Mouse (Mus musculus): ENCODE measurements around the gene Pptc7. TPM values are rescaled to one million over a fixed set of nuclear protein-coding genes. Genes with fewer than 3 reads are reported as not detected.

Pptc7 gene
- polyA plus RNA-seq, 1 experiment from 2014 or later, result 9.9 TPM

DNA sequence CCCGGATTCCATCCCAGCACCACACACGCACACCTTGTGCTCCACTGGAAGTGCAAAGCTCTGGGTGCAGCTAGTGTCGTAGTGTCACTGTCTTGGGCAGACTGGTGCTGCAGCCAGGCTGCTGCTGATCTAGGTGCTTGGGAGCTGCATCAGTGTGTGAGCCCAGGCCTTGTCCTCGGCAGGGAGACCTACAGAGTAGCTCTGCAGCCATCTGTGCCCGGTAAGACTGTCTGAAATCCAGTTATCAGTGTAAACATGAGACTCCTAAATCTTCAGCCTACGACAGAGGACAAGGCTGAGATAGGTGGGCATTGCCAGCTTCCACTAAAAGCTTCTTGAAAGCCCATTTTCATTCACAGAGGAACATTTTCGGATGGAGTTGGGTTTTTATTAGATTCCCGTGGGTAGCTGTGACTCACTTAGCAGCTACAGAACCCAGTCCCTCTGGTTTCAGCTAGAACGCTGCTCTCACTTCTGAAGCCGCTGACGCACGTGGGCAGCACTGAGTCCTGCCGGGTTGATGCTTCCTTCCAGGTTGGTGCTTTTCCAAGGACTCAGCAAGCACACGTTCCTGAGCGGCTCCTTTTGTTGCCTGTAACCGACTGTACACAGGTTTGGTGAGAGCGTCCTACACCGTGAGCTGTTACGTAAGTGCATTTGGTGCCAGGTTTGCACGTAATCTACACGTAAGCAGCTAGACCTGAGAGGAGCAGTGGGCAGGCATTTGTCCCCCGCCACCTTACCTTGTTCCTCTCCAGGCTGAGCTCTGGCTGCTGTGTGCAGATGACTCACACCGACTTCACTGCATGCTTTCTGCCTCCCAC is 40.7 kb downstream of the Pptc7 start:
- Histone ChIP-seq H3K4me3 (no peak overlapping the region), H3K9me3 (no peaks in the 10 kb centered on the region), H3K36me3 (peaks cover 49% of the 10 kb centered on the region), H3K27me3 (no peaks in the 10 kb centered on the region), H3K27ac (replicated peaks) (no peak overlapping the region), H3K9ac (replicated peaks) (no peak overlapping the region), H3K4me1 (no peaks in the 10 kb centered on the region), H3K4me2 (replicated peaks) (no peak overlapping the region)
- 91% methylated on average over 23 of the region's 23 CpGs for WGBS
- no peak for ATAC-seq (ENCODE audit: low FRiP score, low read depth)

DNA sequence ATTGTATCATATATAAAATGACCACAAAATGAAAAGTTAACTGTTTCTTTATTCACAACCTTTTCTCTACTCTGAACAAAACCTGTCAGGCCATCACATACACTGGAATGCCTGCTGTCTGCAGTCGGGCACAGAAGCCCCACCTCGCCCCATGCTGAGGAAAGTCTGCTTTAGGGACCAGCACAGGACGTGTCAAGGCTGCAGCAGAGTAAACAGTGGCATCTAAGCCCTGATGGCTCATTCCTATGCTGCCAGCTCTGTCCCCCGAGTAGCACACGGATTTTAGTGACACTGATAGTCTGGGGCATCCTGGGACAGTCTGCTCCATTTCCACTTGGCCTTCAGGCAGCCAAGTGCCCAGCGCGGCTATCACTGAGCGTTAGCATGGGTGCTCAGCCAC is 41.3 kb downstream of the Pptc7 start:
- Histone ChIP-seq H3K4me2 (replicated peaks) (no peak overlapping the region), H3K4me1 (no peaks in the 10 kb centered on the region), H3K36me3 (peaks cover 44% of the 10 kb centered on the region), H3K9ac (replicated peaks) (no peak overlapping the region), H3K4me3 (no peak overlapping the region), H3K27me3 (no peaks in the 10 kb centered on the region), H3K9me3 (no peaks in the 10 kb centered on the region), H3K27ac (replicated peaks) (no peak overlapping the region)
- WGBS, result 86% methylated on average over 8 of the region's 8 CpGs
- no peak for ATAC-seq (ENCODE audit: low FRiP score, low read depth)

DNA sequence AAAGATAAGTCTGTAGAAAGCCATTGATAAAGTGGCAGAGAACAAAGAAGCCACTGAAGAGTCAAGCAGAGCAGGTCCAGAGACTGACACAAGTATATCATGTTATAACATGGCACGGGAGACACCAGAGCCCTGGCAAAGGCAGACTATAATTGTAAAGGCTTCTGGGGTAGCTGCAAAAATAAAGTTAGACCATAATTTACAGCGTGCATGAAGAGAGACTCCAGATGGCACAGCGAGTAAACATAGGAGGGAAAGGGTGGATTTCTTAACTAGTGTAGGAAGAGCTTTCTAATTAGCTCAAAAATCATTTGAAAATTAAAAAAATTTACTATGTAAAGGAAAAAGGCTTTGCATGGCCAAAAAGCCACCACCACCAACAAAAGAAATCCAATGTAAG is 43.1 kb downstream of the Pptc7 start:
- no peaks in the 10 kb centered on the region for H3K4me1 ChIP-seq
- no peak overlapping the region for H3K4me3 ChIP-seq
- WGBS, result 97% methylated on average over 3 of the region's 3 CpGs
- H3K9me3 ChIP-seq, result no peaks in the 10 kb centered on the region
- H3K27me3 ChIP-seq, result no peaks in the 10 kb centered on the region
- no peak overlapping the region for H3K27ac ChIP-seq (replicated peaks)
- no peak for ATAC-seq (ENCODE audit: low FRiP score, low read depth)
- no peak overlapping the region for H3K4me2 ChIP-seq (replicated peaks)
- H3K9ac ChIP-seq (replicated peaks), result no peak overlapping the region
- peaks cover 28% of the 10 kb centered on the region for H3K36me3 ChIP-seq

DNA sequence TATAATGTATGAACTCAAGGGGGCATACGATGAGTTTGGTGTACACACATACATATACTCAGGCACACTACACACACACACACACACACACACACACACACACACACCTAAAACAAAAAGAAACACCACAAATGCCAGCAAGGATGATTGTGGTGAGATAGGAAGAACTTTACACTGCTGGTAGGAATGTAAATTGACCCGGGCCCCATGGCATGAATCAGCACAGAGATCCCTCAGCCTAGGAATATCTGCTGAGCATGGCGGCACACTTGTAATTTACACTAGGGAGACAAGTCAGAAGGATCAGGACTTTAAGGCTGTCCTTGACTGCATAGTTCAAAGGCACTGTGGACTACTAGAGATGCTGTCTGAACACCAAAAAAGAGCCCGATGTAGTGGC is 46.1 kb downstream of the Pptc7 start:
- ATAC-seq (ENCODE audit: low FRiP score, low read depth), result no peak
- 89% methylated on average over 4 of the region's 4 CpGs for WGBS
- Histone ChIP-seq H3K4me1 (no peaks in the 10 kb centered on the region), H3K9me3 (no peaks in the 10 kb centered on the region), H3K27ac (replicated peaks) (no peak overlapping the region), H3K36me3 (peaks cover 13% of the 10 kb centered on the region), H3K4me3 (no peak overlapping the region), H3K9ac (replicated peaks) (no peak overlapping the region), H3K4me2 (replicated peaks) (no peak overlapping the region), H3K27me3 (no peaks in the 10 kb centered on the region)

DNA sequence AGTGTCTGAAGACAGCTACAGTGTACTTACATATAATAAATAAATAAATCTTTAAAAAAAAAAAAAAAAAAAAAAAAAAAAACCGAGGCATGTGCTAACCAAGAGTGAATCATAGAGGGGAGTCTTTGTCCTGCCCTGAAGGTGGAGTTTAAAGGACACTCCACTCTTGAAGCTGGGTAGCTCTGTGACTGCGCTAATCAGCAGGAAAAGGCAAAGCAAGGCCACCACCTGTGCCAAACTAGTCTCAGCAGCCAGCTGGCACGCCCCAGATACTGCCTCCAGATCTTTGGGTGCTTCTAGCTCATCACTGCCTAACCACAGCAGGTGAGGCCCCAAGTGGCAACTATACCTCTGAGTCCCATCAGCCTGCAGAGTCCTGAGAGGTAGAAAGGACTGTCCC is 50.5 kb downstream of the Pptc7 start:
- Histone ChIP-seq H3K36me3 (no peaks in the 10 kb centered on the region), H3K4me2 (replicated peaks) (no peak overlapping the region), H3K4me1 (no peaks in the 10 kb centered on the region), H3K27ac (replicated peaks) (no peak overlapping the region), H3K4me3 (no peak overlapping the region), H3K9me3 (no peaks in the 10 kb centered on the region), H3K27me3 (no peaks in the 10 kb centered on the region), H3K9ac (replicated peaks) (no peak overlapping the region)
- WGBS, result 81% methylated on average over 3 of the region's 3 CpGs
- no peak for ATAC-seq (ENCODE audit: low FRiP score, low read depth)

DNA sequence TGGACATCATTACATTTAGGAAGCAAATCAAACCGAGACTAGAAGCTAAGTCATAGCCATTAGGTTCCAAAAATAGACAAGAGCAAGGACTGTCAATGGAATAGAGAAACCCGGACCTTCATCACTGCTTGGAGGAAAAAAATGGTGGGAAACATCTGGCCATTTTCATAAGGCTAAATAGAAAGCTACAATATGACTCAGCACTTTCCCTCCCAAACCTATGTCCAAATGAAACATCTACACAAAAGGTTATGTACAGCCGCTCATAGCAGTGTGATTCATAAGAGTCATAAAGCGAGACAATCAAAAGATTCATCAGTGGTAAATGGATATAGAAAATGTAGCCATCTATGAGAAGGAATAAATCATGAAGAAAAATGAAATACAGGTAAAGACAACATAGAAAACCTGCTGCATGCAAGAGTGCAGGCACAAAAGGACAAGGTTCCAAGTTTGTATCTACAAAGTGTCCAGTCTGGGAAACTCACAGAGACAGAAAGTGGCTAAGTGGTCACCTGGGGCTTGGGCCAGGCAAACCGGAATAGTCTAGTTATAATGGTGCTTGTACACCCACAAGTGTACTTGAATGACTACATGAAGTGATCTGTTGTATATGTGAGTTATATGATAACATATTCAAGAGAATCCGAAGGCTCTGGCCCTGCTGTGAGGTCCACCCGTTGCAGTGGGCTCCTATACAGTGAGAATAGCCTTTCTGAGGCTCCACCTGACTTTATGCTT is 52.6 kb downstream of the Pptc7 start:
- Histone ChIP-seq H3K4me3 (no peak overlapping the region), H3K36me3 (no peaks in the 10 kb centered on the region), H3K4me1 (no peaks in the 10 kb centered on the region), H3K4me2 (replicated peaks) (no peak overlapping the region), H3K9ac (replicated peaks) (no peak overlapping the region), H3K27me3 (no peaks in the 10 kb centered on the region), H3K27ac (replicated peaks) (no peak overlapping the region), H3K9me3 (no peaks in the 10 kb centered on the region)
- 89% methylated on average over 7 of the region's 7 CpGs for WGBS
- no peak for ATAC-seq (ENCODE audit: low FRiP score, low read depth)

DNA sequence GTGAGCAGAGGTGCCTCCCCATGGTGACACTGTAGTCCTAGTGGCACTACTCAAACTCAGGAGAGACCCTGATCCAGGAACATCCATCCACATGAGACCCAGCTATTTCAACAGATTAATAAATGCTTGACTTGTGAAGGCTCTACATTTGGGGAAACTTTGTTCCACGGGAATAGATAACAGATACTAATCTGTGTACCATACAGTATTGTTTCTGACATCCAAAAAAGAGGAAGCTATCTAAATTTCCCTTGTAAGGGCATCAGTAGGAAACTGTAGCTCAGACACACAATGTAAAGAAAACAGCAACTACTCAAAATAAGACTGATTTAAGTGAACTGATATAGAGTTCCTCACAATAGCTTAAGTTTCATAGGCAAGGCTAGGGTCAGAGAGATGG is 58.7 kb downstream of the Pptc7 start:
- Histone ChIP-seq H3K9me3 (no peaks in the 10 kb centered on the region), H3K9ac (replicated peaks) (0 out of 2 replicates have a peak overlapping the region, but pooled peaks have one; percentile 8), H3K4me3 (no peak overlapping the region), H3K27ac (replicated peaks) (no peak overlapping the region), H3K36me3 (no peaks in the 10 kb centered on the region), H3K4me2 (replicated peaks) (no peak overlapping the region), H3K4me1 (no peaks in the 10 kb centered on the region), H3K27me3 (no peaks in the 10 kb centered on the region)
- no peak for ATAC-seq (ENCODE audit: low FRiP score, low read depth)
- WGBS, result 81% methylated on average over 1 of the region's 1 CpGs

DNA sequence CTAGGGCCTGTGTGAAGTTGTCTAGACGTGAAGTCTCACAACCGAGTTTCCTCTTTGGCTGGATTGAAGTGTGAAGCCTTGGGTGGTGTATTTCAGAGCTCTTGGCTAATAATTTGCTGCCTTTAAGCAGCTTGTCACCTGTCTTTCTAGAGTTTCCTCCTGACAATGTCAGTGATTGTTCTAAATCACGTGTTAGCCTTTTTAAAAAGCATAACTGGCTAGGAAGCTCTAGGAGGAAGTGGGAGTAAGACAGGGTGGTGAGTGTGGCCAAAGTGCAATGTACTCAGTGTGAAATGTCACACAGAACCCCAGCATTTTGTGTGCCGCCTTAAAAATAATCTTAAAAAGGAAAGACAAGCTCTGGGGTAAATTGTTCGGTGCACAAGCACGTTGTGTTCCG is 59.6 kb downstream of the Pptc7 start:
- H3K4me2 ChIP-seq (replicated peaks), result no peak overlapping the region
- 54% methylated on average over 7 of the region's 7 CpGs for WGBS
- no peaks in the 10 kb centered on the region for H3K4me1 ChIP-seq
- H3K9ac ChIP-seq (replicated peaks), result no peak overlapping the region
- no peaks in the 10 kb centered on the region for H3K36me3 ChIP-seq
- ATAC-seq (ENCODE audit: low FRiP score, low read depth), result no peak
- H3K27me3 ChIP-seq, result no peaks in the 10 kb centered on the region
- H3K9me3 ChIP-seq, result no peaks in the 10 kb centered on the region
- no peak overlapping the region for H3K4me3 ChIP-seq
- no peak overlapping the region for H3K27ac ChIP-seq (replicated peaks)

DNA sequence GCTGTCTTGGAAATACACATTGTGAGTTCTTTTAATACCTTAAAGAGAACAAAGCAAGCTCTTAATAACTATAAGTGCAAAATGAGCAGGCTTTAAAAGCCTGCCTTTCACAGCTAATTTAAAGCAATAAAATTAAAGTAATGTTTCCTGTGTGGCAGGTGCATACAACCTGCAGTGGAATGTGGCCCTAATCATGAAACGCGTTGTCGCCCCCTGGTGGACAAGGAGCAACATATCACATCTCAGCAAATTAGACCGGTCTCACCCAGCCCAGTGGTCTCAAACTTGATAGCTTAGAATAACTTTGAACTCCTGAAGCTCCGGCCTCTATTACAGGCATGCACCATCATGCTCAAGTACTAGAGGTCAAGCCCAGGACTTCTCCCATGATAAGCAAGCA is 60.1 kb downstream of the Pptc7 start:
- Histone ChIP-seq H3K36me3 (no peaks in the 10 kb centered on the region), H3K4me1 (no peaks in the 10 kb centered on the region), H3K27me3 (no peaks in the 10 kb centered on the region), H3K9ac (replicated peaks) (no peak overlapping the region), H3K9me3 (no peaks in the 10 kb centered on the region), H3K4me3 (no peak overlapping the region), H3K27ac (replicated peaks) (no peak overlapping the region), H3K4me2 (replicated peaks) (no peak overlapping the region)
- ATAC-seq (ENCODE audit: low FRiP score, low read depth), result no peak
- 13% methylated on average over 5 of the region's 5 CpGs for WGBS

DNA sequence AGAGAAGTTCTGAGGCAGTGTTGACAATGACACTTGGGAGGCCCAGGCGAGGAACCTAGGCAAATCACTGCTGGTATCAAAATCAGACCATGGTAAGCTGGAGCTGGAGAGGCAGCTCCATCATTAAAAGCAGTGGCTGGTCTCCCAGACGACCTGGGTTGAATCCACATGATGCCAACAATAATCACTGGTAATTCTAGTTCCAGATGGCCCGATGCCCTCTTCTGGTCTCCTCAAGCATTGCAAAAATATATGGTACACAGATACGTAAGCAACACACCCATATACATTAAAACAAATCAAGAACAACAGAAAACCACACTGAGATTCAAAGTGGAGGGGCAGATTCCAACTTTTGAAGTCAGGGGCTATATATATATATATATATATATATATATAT is 61.6 kb downstream of the Pptc7 start:
- H3K4me1 ChIP-seq, result no peaks in the 10 kb centered on the region
- no peaks in the 10 kb centered on the region for H3K36me3 ChIP-seq
- H3K27me3 ChIP-seq, result no peaks in the 10 kb centered on the region
- H3K9me3 ChIP-seq, result no peaks in the 10 kb centered on the region
- no peak overlapping the region for H3K9ac ChIP-seq (replicated peaks)
- H3K4me2 ChIP-seq (replicated peaks), result no peak overlapping the region
- WGBS, result 81% methylated on average over 4 of the region's 4 CpGs
- no peak overlapping the region for H3K4me3 ChIP-seq
- ATAC-seq (ENCODE audit: low FRiP score, low read depth), result no peak
- H3K27ac ChIP-seq (replicated peaks), result no peak overlapping the region

DNA sequence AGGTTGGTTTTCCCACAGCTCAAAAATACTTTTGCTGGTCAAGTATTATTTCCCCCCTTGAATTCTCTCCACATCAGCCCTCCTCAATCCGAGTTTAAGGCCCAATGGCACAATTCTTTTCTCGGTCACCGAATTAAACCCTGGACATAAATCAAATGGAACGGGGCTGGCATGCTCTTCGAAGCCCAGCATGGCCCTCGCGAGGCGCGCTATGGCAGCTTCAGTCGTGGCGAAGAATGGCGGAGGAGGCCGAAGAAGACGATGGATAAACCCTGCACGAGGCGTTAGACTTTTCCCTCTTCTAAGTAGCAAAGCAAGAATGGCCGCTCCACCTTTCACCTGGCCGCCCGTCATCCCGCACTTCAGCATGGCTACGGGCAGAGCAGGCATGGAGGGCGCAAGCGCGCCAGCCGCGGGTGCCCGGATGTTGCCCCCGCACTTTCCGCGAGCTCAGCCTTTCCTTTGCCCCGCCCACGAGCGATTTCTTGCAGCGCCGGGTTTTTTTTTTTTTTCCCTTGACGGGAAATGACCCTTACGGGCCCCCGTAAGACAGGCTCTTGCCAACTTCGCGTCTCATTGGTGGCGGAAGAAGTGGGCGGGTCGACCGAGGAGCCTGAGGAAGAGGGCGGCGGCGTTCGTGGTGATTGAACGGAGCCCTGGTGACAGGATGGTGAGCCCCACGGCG is 69.8 kb downstream of the Pptc7 start, which contains the start of the genes Rad9b and Vps29:
Gene Rad9b (minus strand): TSS at position 427 of the 685 bp plus-strand sequence.
Gene Vps29 (plus strand): TSS at position 563 of the 685 bp plus-strand sequence.
- Histone ChIP-seq H3K4me2 (replicated peaks) (peak within 1 kb of the TSS; percentile 80), H3K9ac (replicated peaks) (peak within 1 kb of the TSS; percentile 89), H3K4me1 (peaks cover 9% of the 10 kb centered on the region), H3K27me3 (no peaks in the 10 kb centered on the region), H3K9me3 (no peaks in the 10 kb centered on the region), H3K27ac (replicated peaks) (peak within 1 kb of the TSS; percentile 78), H3K36me3 (peaks cover 5% of the 10 kb centered on the region), H3K4me3 (peak within 1 kb of the TSS; percentile 89)
- ATAC-seq (ENCODE audit: low FRiP score, low read depth), result peak; percentile 96
- 3% methylated on average over 51 of the region's 51 CpGs for WGBS

All from midbrain, embryonic 12.5 days (tissue).